11 mouse cellular contexts compared by ENCODE assay signal in the genomic region with DNA sequence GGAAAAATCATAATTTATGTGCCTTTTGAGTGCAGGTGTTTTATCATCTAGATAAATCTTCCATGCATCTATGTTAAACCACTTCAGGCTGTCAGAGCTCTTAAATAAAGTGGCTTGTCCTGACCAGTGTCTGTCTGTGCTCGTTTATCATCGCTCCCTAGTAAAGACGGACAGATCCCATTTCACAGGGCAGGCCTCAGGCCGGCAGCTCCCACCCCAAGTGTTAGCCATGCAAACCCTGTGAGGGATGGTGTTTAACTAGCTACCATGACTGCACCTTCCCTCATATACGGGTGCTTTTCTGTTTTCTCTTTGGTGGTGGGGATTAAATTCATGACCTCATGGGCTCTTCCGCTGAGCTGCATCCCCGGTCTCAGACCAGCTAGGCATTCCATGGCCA.
"Had no signal": no experiment of that assay in that cellular context is flagged by ENCODE, and none has a peak within 500 bp of the region (broad histone marks: within the 10 kb centered on the region; RNA-seq: fewer than 3 reads in every experiment).

No protein-coding gene starts in this region.

- H3K9ac ChIP-seq: midbrain, embryonic 15.5 days; neural tube, embryonic 12.5 days had no signal

- ATAC-seq: intestine, embryonic 16.5 days; lung, postnatal 0 days; midbrain, embryonic 15.5 days had no signal

- H3K27ac ChIP-seq: limb, embryonic 10.5 days; midbrain, embryonic 15.5 days; neural tube, embryonic 12.5 days; stomach, postnatal 0 days had no signal

- H3K4me2 ChIP-seq: midbrain, embryonic 11.5 days; midbrain, embryonic 15.5 days; neural tube, embryonic 12.5 days had no signal

- H3K4me3 ChIP-seq: limb, embryonic 10.5 days; midbrain, embryonic 15.5 days; neural tube, embryonic 12.5 days had no signal

- H3K27me3 ChIP-seq: neural tube, embryonic 12.5 days had no signal

- H3K9me3 ChIP-seq: limb, embryonic 10.5 days; midbrain, embryonic 15.5 days; neural tube, embryonic 12.5 days had no signal

- H3K36me3 ChIP-seq: limb, embryonic 10.5 days; midbrain, embryonic 15.5 days; neural tube, embryonic 12.5 days had no signal

- DNase-seq: kidney, adult 9 months; lung, adult 2 months; lung, postnatal 36 days; thymus, postnatal 4 days had no signal
